Mouse (Mus musculus) forebrain, embryonic 15.5 days (tissue): Measurements from ENCODE around the gene Acads. TPM values are rescaled to one million over a fixed set of nuclear protein-coding genes. Genes with fewer than 3 reads are reported as not detected.
A peak's percentile ranks its signal among the peaks of the same experiment; 100 is the strongest.

Experiments used
- ATAC-seq: fragments of 200-750 bp; cut with Nextera tagmentation; replicated peaks from 2 replicates; pipeline ENCODE4 v1.8.0; 2017; ENCODE audit warnings: mild to moderate bottlenecking, moderate TSS enrichment, moderate library complexity
- H3K27ac ChIP-seq: fragments of 300-500 bp; sonication (generic); replicated peaks from 2 replicates; pipeline ENCODE4 v1.5.1; 2015; ENCODE audit warnings: mild to moderate bottlenecking, inconsistent platforms
- H3K27me3 ChIP-seq: fragments of 300-500 bp; sonication (generic); 2 replicates; pipeline ENCODE4 v1.6.1; 2015; ENCODE audit warnings: inconsistent platforms
- H3K36me3 ChIP-seq: fragments of 300-500 bp; sonication (generic); 2 replicates; pipeline ENCODE4 v1.6.1; 2015; ENCODE audit warnings: mild to moderate bottlenecking, inconsistent platforms
- H3K4me1 ChIP-seq: fragments of 300-500 bp; sonication (generic); 2 replicates; pipeline ENCODE4 v1.6.1; 2015; ENCODE audit warnings: inconsistent platforms
- H3K4me2 ChIP-seq: fragments of 300-500 bp; sonication (generic); replicated peaks from 2 replicates; pipeline ENCODE4 v1.6.1; 2015; ENCODE audit warnings: mild to moderate bottlenecking, inconsistent platforms
- H3K4me3 ChIP-seq: fragments of 300-500 bp; sonication (generic); 2 replicates; pipeline ENCODE4 v1.5.1; 2015; ENCODE audit warnings: mild to moderate bottlenecking, inconsistent platforms
- H3K9ac ChIP-seq: fragments of 300-500 bp; sonication (generic); replicated peaks from 2 replicates; pipeline ENCODE4 v1.6.1; 2015; ENCODE audit warnings: mild to moderate bottlenecking, inconsistent platforms
- H3K9me3 ChIP-seq: fragments of 300-500 bp; sonication (generic); 2 replicates; pipeline ENCODE4 v1.6.1; 2016; ENCODE audit warnings: inconsistent platforms
- WGBS: fragments of 180-500 bp; shearing (Covaris S2); methylation state at CpG from one replicate; pipeline ENCODE4 v1.1.7; 2015; ENCODE audit warnings: mixed read lengths; 5-methylcytosine and 5-hydroxymethylcytosine counted together
- polyA plus RNA-seq: library from polyadenylated mRNA; unstranded; fragments of >200 nt; fragmentation: Nextera tagmentation; extraction: Ambion mirVana; gene quantifications from 2 replicates; pipeline ENCODE4 v1.2.1, GENCODE M21; 2015

Acads gene
- polyA plus RNA-seq, 1 experiment from 2014 or later, result 24.1 TPM

DNA sequence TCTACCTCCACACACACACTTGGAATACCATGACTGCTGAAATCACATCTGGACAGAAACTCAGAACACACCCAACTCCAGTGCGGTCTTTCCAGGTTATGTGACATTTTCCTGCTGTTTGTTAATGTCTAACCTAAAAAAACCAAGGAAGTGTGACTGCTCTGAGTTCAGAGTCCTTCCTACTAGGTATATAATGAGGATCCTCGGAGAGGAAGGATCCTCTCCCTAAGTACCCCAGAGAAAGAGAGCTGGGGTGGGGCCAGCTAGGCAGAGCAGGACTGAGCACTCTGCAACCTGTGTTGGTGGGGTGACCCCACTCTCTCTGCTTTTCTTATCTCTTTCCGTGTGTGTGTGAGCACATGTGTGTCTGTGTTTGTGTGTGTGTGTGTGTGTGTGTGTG is 28.2 kb upstream of the Acads start:
- H3K36me3 ChIP-seq, result peaks cover 42% of the 10 kb centered on the region
- H3K4me2 ChIP-seq, result no peak overlapping the region
- no peak overlapping the region for H3K9ac ChIP-seq
- no peak for ATAC-seq
- no peaks in the 10 kb centered on the region for H3K27me3 ChIP-seq
- WGBS, result 92% methylated on average over 3 of the region's 3 CpGs
- no peak overlapping the region for H3K4me3 ChIP-seq
- no peaks in the 10 kb centered on the region for H3K9me3 ChIP-seq
- H3K27ac ChIP-seq, result no peak overlapping the region
- peaks cover 17% of the 10 kb centered on the region for H3K4me1 ChIP-seq

DNA sequence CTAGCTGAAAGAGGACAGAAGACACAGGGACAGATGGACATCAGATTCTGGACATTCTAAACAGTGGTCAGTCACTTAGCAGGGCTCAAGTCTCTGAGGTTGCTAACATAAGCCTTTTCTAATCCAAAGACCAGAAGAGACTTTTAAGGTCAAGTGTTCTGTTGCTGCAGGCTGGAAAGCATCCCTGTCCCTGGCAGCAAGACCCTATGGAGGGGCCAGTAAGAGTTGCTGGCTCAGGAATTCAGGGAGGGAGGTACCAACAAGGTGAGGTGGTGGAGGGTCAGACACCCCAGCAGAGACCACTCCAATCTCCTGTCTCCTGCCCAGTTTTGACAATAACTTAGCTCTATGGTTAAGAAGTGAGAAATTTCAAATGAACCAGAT is 27.6 kb upstream of the Acads start:
- Histone ChIP-seq H3K4me3 (no peak overlapping the region), H3K27ac (no peak overlapping the region), H3K4me2 (no peak overlapping the region), H3K4me1 (peaks cover 17% of the 10 kb centered on the region), H3K9me3 (no peaks in the 10 kb centered on the region), H3K27me3 (no peaks in the 10 kb centered on the region), H3K36me3 (peaks cover 42% of the 10 kb centered on the region), H3K9ac (no peak overlapping the region)
- ATAC-seq, result no peak

DNA sequence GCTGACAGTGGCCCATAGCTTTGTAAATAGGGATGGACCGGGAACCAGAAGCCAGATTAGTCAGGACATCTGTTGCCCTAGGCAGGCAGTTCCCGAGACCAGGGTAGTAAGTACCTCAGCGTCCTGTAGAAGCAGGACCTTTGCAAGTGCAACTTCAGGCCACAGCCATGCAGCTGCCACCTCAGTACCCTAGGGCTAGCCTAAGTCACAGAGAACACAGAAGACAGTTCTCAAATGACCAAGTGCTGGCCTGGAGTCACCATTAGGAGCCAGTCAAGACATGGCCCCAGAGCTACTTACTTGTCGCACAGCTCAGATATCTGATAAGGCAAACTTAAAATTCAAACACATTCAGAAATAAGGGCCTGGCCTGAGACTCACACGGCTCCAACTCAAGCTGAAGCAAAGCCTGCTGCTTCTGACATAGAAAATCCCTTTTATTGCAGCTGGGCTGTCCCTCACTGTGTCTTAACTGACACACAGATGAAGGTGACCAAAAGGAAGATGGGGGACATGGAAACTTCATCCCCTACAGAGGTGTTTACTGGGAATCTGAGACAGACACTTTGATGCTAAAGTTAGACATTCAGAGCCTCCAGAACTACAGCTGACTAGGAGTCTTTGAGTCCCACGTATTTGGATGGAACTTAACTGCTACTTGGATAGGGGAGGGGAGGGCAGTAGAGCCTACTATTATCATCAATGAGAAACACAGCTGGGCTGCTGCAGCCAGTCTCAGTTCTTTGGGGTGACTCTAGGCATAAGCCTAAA is 27.0 kb upstream of the Acads start:
- no peak overlapping the region for H3K4me2 ChIP-seq
- H3K9ac ChIP-seq, result no peak overlapping the region
- no peak for ATAC-seq
- no peaks in the 10 kb centered on the region for H3K27me3 ChIP-seq
- H3K9me3 ChIP-seq, result no peaks in the 10 kb centered on the region
- H3K4me1 ChIP-seq, result peaks cover 17% of the 10 kb centered on the region
- H3K27ac ChIP-seq, result no peak overlapping the region
- WGBS, result 87% methylated on average over 6 of the region's 6 CpGs
- peaks cover 42% of the 10 kb centered on the region for H3K36me3 ChIP-seq
- H3K4me3 ChIP-seq, result no peak overlapping the region

DNA sequence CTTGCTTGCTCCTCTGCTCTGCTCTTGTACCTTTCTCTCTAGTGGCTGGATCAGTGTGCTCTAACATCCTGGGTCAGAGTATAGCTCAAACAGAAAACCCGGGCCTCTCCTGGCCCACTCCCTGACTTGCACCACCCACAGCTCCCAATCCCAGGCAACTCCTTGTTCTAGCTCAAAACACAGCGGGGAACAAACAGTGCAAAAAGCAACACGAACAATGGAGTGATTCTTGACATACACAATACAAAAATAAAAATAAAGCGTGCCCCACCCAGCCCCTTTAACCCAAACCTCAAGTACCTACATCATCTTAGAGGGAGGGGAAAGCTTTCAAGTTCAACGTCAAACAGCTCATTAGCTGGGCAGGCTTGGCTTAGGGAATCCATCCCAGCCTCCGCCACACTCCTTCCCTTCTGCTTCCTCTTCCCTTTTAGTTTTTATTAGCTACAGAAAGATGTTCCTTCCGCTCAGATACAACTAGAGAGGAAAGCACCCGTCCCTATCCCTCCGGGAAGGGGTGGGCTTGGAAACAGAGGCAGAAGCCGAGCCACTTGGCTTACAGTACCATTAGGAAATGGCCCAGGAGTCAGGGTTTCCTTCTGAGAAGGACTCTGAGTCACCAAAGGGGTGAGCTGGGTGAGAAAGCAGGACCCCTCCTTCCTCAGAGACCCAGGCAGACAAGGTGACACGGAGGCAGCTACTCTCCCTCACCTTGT is 26.3 kb upstream of the Acads start:
- no peak for ATAC-seq
- H3K4me3 ChIP-seq, result no peak overlapping the region
- H3K27me3 ChIP-seq, result no peaks in the 10 kb centered on the region
- no peak overlapping the region for H3K4me2 ChIP-seq
- peaks cover 36% of the 10 kb centered on the region for H3K36me3 ChIP-seq
- peaks cover 17% of the 10 kb centered on the region for H3K4me1 ChIP-seq
- H3K9ac ChIP-seq, result no peak overlapping the region
- 75% methylated on average over 11 of the region's 11 CpGs for WGBS
- no peaks in the 10 kb centered on the region for H3K9me3 ChIP-seq
- no peak overlapping the region for H3K27ac ChIP-seq

DNA sequence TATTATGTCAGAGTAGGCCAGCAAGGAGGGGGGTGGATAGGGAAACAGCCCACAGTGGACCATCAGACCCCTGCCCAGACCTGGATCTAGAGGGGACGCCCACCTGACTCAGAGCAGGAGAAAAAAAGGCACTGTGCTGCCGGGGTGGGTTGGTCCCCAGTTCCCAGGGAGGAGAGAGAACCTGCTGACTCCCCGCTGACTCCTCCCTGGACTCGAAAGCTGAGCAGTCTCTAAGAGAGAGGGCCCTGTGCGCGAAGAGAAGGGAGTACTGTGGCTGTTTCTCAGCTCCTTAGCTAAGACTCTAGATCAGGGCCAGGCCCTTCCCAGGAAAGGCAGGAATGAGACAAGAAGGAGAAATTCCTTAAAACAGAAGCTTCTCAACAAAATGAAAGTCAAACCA is 25.3 kb upstream of the Acads start:
- peaks cover 27% of the 10 kb centered on the region for H3K36me3 ChIP-seq
- WGBS, result 68% methylated on average over 6 of the region's 6 CpGs
- H3K4me3 ChIP-seq, result no peak overlapping the region
- H3K9ac ChIP-seq, result no peak overlapping the region
- H3K9me3 ChIP-seq, result no peaks in the 10 kb centered on the region
- H3K27ac ChIP-seq, result no peak overlapping the region
- H3K4me2 ChIP-seq, result no peak overlapping the region
- ATAC-seq, result no peak
- H3K27me3 ChIP-seq, result no peaks in the 10 kb centered on the region
- peaks cover 17% of the 10 kb centered on the region for H3K4me1 ChIP-seq

DNA sequence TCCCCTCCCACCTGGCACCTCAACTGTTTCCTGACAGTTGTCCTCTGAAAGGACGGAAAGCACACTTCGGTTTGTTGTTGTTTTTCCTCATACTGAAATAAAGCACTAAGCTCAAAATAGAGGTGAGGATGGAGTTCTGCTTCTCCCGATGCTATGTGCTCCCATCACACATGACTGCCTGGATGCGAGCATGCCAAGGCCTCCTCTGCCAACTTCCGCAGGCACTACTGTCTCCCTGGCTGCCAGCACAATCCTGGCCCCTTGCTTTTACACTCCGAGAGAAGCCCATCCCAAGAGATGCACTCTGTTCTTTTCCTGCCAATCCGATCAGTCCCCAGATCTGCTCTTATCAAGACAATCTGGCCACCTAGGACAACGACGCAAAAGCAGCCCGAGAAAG is 24.4 kb upstream of the Acads start:
- Histone ChIP-seq H3K27ac (peak overlapping the region; percentile 55), H3K27me3 (no peaks in the 10 kb centered on the region), H3K4me2 (no peak overlapping the region), H3K36me3 (peaks cover 21% of the 10 kb centered on the region), H3K4me1 (peaks cover 17% of the 10 kb centered on the region), H3K9me3 (no peaks in the 10 kb centered on the region), H3K4me3 (no peak overlapping the region), H3K9ac (0 out of 2 replicates have a peak overlapping the region, but pooled peaks have one; percentile 10)
- ATAC-seq, result peak; percentile 78
- 61% methylated on average over 10 of the region's 10 CpGs for WGBS

DNA sequence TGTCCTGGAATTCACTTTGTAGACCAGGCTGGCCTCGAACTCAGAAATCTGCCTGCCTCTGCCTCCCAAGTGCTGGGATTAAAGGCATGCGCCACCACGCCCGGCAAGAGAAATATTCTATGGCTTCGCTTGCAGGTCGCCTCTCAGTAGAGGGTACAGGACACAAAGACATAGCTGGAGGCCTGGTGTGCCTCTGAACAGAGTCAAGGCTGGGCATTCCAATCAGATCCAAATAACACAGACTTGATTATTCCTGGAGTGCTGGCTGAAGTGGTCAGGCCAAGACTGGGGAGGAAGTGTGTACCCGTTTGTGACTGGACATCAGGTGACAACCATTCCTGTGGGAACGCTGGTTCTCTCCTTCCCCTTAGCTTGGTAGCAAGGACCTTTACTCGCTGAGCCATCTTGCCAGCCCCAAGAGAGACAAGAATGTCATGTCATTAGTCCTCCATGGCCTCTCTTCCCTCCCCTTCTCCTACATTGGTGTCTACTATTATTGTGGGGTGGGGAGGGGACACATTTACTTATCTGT is 23.1 kb upstream of the Acads start:
- H3K4me2 ChIP-seq, result no peak overlapping the region
- H3K27me3 ChIP-seq, result no peaks in the 10 kb centered on the region
- H3K4me3 ChIP-seq, result no peak overlapping the region
- whole genome bisulfite sequencing, result 88% methylated on average over 9 of the region's 9 CpGs
- H3K27ac ChIP-seq, result no peak overlapping the region
- ATAC-seq, result no peak
- H3K9ac ChIP-seq, result no peak overlapping the region
- H3K9me3 ChIP-seq, result no peaks in the 10 kb centered on the region
- H3K4me1 ChIP-seq, result peaks cover 17% of the 10 kb centered on the region
- peaks cover 11% of the 10 kb centered on the region for H3K36me3 ChIP-seq

DNA sequence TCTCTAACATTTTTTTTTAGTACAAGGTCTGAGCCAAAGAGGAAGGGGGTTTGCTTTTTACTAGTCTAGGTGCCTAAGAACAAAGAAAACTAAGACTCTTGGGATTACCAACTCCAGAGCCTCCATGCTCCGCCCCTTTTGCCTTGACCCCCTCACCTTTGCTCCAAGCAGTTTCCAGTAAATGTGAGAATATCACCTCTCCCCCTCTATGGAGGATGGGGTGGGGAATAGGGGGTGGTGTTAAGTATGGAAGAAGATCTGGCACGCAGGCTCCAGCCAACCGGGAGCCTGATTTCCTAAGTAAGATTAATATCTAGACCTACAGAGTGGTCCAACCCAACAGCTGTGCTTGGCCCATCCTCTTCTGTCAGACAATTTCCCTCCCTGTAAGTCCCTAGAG is 21.6 kb upstream of the Acads start:
- no peak overlapping the region for H3K9ac ChIP-seq
- no peaks in the 10 kb centered on the region for H3K36me3 ChIP-seq
- no peak for ATAC-seq
- H3K27ac ChIP-seq, result no peak overlapping the region
- 81% methylated on average over 3 of the region's 3 CpGs for WGBS
- peaks cover 17% of the 10 kb centered on the region for H3K4me1 ChIP-seq
- no peaks in the 10 kb centered on the region for H3K27me3 ChIP-seq
- H3K9me3 ChIP-seq, result no peaks in the 10 kb centered on the region
- no peak overlapping the region for H3K4me2 ChIP-seq
- no peak overlapping the region for H3K4me3 ChIP-seq

DNA sequence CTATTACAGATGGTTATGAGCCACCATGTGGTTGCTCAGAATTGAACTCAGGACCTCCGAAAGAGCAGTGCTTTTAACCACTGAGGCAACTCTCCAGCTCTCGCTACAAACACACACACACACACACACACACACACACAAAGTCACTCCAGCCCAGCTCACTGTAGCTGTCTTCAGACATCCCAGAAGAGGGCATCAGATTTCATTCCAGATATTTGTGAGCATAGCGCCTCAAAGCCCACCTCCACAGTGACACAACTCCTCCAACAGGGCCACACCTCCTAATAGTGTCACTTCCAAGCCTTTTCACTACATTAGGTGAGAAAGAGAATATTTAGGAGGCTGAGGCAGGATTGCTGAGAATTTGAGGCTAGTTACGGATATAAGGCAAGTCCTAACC is 20.0 kb upstream of the Acads start:
- 79% methylated on average over 4 of the region's 4 CpGs for WGBS
- Histone ChIP-seq H3K27ac (no peak overlapping the region), H3K9ac (no peak overlapping the region), H3K4me2 (no peak overlapping the region), H3K27me3 (no peaks in the 10 kb centered on the region), H3K4me1 (peaks cover 16% of the 10 kb centered on the region), H3K9me3 (no peaks in the 10 kb centered on the region), H3K4me3 (no peak overlapping the region), H3K36me3 (no peaks in the 10 kb centered on the region)
- ATAC-seq, result no peak

DNA sequence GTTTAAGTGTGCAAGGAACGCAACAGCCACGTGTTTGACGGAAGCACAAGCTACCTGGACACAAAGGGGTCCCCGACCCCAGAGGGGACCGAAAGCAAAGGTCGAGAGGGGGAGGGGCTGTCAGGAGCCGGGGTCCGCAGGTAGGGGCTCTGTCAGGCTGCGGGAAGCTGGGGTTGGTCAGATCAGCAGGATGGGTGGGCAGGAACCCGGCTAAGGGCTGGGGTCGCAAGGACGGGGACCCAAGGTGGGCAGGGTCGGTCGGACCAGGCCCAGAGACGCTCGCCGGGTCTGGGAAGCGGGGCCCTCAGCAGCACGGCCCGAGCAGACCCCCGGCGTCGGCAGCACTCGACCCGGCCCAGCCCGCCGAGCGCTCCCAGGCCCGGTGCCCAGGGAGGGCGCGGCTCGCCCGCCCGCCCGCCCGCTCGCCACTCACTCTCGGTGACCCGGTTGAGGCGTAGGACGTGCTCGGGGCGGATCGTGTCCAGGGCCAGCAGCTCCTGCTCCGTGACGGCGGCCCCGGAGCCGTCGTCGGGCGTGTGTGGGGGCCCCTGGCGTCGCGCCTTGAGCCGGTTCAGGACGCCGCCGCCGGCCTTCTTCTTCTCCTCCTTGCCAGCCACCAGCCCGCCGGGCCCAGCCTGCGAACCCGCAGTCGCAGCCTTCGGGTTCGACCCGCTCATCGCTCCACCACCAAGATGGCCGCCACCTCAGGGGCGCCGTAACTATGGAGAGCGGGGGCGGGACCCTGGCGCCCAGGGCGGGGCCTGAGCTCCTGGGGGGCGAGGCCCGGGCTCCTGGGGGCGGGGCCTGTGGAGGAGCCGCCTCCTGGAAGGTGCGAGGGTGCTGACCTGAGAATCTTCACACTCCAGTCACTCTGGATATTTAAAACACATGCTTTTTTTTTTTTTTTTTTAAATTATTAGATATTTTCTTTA is 15.4 kb upstream of the Acads start, which contains the start of gene Unc119b:
Gene Unc119b (minus strand): TSS at position 742 of the 932 bp plus-strand sequence.
- Histone ChIP-seq H3K4me1 (peaks cover 21% of the 10 kb centered on the region), H3K4me2 (peak within 1 kb of the TSS; percentile 84), H3K9ac (peak within 1 kb of the TSS; percentile 77), H3K4me3 (peak within 1 kb of the TSS; percentile 80), H3K27me3 (no peaks in the 10 kb centered on the region), H3K27ac (peak within 1 kb of the TSS; percentile 55), H3K36me3 (peaks cover 7% of the 10 kb centered on the region; the same call in 1 of the 2 replicates), H3K9me3 (no peaks in the 10 kb centered on the region)
- WGBS, result under 1% methylated on average over 56 of the region's 81 CpGs
- peak; percentile 93 for ATAC-seq

DNA sequence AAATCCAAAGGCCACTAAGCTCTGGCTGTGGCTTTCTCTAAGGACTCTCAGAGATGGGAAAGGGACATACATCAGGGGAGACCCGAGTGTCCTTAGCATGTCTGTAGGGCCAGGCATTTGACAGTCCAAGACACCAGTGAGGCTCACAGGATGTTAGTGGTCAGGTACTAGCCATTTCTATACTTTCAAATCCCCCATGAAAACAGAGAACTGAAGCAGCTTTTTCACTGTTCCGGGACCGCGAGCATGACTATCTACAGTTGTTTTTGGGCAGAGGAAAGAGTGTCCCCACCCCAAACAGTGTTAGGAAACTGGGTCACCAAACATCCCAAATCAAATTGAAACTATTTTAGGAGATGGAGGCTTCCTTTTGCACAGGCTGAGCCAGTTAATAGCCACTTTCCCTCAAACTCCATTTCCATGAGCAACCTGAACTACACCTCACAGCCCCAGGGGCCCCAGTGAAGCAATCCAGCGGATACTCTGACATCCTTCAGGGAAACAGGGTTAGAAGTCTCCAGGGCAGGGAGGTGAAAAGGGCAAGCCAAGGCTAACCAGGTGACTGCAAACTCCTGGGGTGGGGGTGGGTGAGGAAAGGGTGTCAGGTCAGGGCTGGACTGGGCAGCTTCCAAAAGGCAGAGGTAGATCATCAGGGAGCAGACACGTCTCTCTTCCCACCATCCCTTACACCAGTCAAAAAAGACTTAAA is 14.4 kb upstream of the Acads start:
- Histone ChIP-seq H3K36me3 (peaks cover 14% of the 10 kb centered on the region; the same call in 1 of the 2 replicates), H3K27ac (no peak overlapping the region), H3K9me3 (no peaks in the 10 kb centered on the region), H3K4me3 (peak overlapping the region; percentile 80), H3K9ac (no peak overlapping the region), H3K4me2 (peak overlapping the region; percentile 84), H3K4me1 (peaks cover 21% of the 10 kb centered on the region), H3K27me3 (no peaks in the 10 kb centered on the region)
- 61% methylated on average over 6 of the region's 6 CpGs for WGBS
- no peak for ATAC-seq
